Comparison of ENCODE assay signal across 8 mouse cellular contexts in genomic region chr17:56625495-56625894, GRCm38 (mm10). TPM values are rescaled to one million over a fixed set of nuclear protein-coding genes. Genes with fewer than 3 reads are reported as not detected.
DNase-seq lines count a peak whose midpoint lies in the region; ATAC-seq and TF ChIP-seq lines count a peak whose summit lies in the region.

No protein-coding gene starts in this region.

- H3K9ac ChIP-seq in CH12.LX (ENCODE audit: insufficient read depth, low read depth) = peak overlapping the region; percentile 86
- 0 out of 2 replicates have a peak overlapping the region, but pooled peaks have one; percentile 10 for H3K9ac ChIP-seq in forebrain, embryonic 15.5 days (replicated peaks)
- H3K9ac ChIP-seq in liver, postnatal 0 days (replicated peaks) = peak overlapping the region; percentile 86; the same call in 1 of the 2 replicates

- H3K27ac ChIP-seq in gastrocnemius, adult 2 months = no peak overlapping the region
- no peak overlapping the region; the same call in 1 of the 2 replicates for H3K27ac ChIP-seq in CH12.LX (ENCODE audit: insufficient read depth, low read depth)
- H3K27ac ChIP-seq in forebrain, embryonic 15.5 days (replicated peaks) = no peak overlapping the region
- H3K27ac ChIP-seq in liver, postnatal 0 days (ENCODE audit: low read depth) = no peak overlapping the region

- TF ChIP-seq EP300 in CH12.LX (IDR thresholded peaks at IDR 0.05; ENCODE audit: low read length) = no peak
- no peak for TF ChIP-seq EP300 in liver, postnatal 0 days (IDR thresholded peaks at IDR 0.05; ENCODE audit: low read depth)

- WGBS in forebrain, embryonic 15.5 days = 83% methylated on average over 3 of the region's 3 CpGs
- 45% methylated on average over 3 of the region's 3 CpGs for WGBS in liver, postnatal 0 days (ENCODE audit: insufficient replicate concordance)

- no peak for TF ChIP-seq POLR2A in CH12.LX (IDR thresholded peaks at IDR 0.05; ENCODE audit: low read depth, low read length)

- H3K79me2 ChIP-seq in CH12.LX (replicated peaks; ENCODE audit: control insufficient read depth, extremely low read depth, insufficient read depth, poor library complexity, severe bottlenecking) = peaks cover 41% of the 10 kb centered on the region

- intact Hi-C loops in gastrocnemius, adult 2 months (cut with DNase I) = loop anchor here (5.0 kb wide), 1 partner anchor 47 kb away; the partner anchor contains the start of gene Ranbp3
- intact Hi-C loops in gastrocnemius, postnatal 36 days (cut with DNase I) = loop anchor here (5.0 to 10.0 kb wide), 2 partner anchors 132 to 369 kb away; partner anchors contain the start of genes Alkbh7, Clpp and Nrtn
- intact Hi-C loops in left cerebral cortex, postnatal 14 days (cut with DNase I) = no loop called here

- no peaks in the 10 kb centered on the region for H3K9me3 ChIP-seq in CH12.LX (replicated peaks; ENCODE audit: low read length)
- no peaks in the 10 kb centered on the region for H3K9me3 ChIP-seq in forebrain, embryonic 15.5 days
- H3K9me3 ChIP-seq in liver, postnatal 0 days (ENCODE audit: low read length) = no peaks in the 10 kb centered on the region

- no peak for ATAC-seq in forebrain, embryonic 15.5 days (replicated peaks)
- no peak for ATAC-seq in liver, postnatal 0 days
- no peak for ATAC-seq in activated CD4-positive, CD25-positive, alpha-beta regulatory T cell, adult 4 months

- H3K4me2 ChIP-seq in CH12.LX (ENCODE audit: insufficient read depth, low read depth, poor library complexity, severe bottlenecking) = peak overlapping the region; percentile 84
- peak overlapping the region; percentile 89; the same call in 1 of the 2 replicates for H3K4me2 ChIP-seq in forebrain, embryonic 15.5 days (replicated peaks)
- H3K4me2 ChIP-seq in liver, postnatal 0 days (ENCODE audit: low read depth, low read length) = peak overlapping the region; percentile 94

- in situ Hi-C loops in CH12.LX (cut with MboI; ENCODE audit: low pct_ligation_motif_present, low pct_unique_long_range_greater_than_20kb, low sequenced_read_pairs) = no loop called here

- no peaks in the 10 kb centered on the region for H3K27me3 ChIP-seq in CH12.LX (replicated peaks)
- peaks cover 3% of the 10 kb centered on the region; the same call in 1 of the 2 replicates for H3K27me3 ChIP-seq in forebrain, embryonic 15.5 days
- no peaks in the 10 kb centered on the region for H3K27me3 ChIP-seq in liver, postnatal 0 days (ENCODE audit: insufficient read depth, low read length)

- TF ChIP-seq RAD21 in CH12.LX (IDR thresholded peaks at IDR 0.05; ENCODE audit: low read depth, low read length) = no peak

- H3K36me3 ChIP-seq in CH12.LX (replicated peaks in 1 of 2; ENCODE audit: control insufficient read depth in 1 of 2, insufficient read depth in 1 of 2, low read length in 1 of 2) = peaks cover 39 to 49% of the 10 kb centered on the region in 2 experiments
- H3K36me3 ChIP-seq in forebrain, embryonic 15.5 days = peaks cover 25% of the 10 kb centered on the region
- H3K36me3 ChIP-seq in liver, postnatal 0 days (replicated peaks; ENCODE audit: insufficient read depth, low read length) = peaks cover 18% of the 10 kb centered on the region

- dilution Hi-C loops in CH12.LX (cut with MboI; ENCODE audit: extremely low pct_ligation_motif_present, extremely low pct_unique_long_range_greater_than_20kb, low sequenced_read_pairs) = no loop called here

- no peak for DNase-seq in gastrocnemius, adult 2 months
- no peak for DNase-seq in gastrocnemius, postnatal 36 days
- no peak for DNase-seq in CH12.LX (ENCODE audit: extremely low read depth)
- DNase-seq in liver, postnatal 0 days = no peak
- no peak for DNase-seq in right cerebral cortex, postnatal 36 days (ENCODE audit: low spot score in 2 of 2)
- no peak for DNase-seq in left cerebral cortex, postnatal 14 days (ENCODE audit: low spot score in 2 of 2)

- H3K4me1 ChIP-seq in CH12.LX (ENCODE audit: control insufficient read depth in 1 of 2, insufficient read depth in 2 of 2) = peaks cover 16 to 39% of the 10 kb centered on the region in 2 experiments
- H3K4me1 ChIP-seq in forebrain, embryonic 15.5 days = peaks cover 28% of the 10 kb centered on the region
- H3K4me1 ChIP-seq in liver, postnatal 0 days (ENCODE audit: insufficient read depth) = peaks cover 23% of the 10 kb centered on the region

- no peak for TF ChIP-seq CTCF in gastrocnemius, adult 2 months (IDR thresholded peaks at IDR 0.05)
- no peak for TF ChIP-seq CTCF in CH12.LX (conservative IDR thresholded peaks at IDR 0.05 in 1 of 2, IDR thresholded peaks at IDR 0.05 in 1 of 2; ENCODE audit: low read depth in 2 of 2, low read length in 2 of 2)
- no peak for TF ChIP-seq CTCF in liver, postnatal 0 days (IDR thresholded peaks at IDR 0.05; ENCODE audit: low read depth)

- H3K4me3 ChIP-seq in gastrocnemius, adult 2 months = peak overlapping the region; percentile 90; the same call in 1 of the 2 replicates
- peak overlapping the region; percentile 47 to 94 (median 64) for H3K4me3 ChIP-seq in CH12.LX (replicated peaks in 1 of 3; ENCODE audit: low read depth in 2 of 3, low read length in 2 of 3, poor library complexity in 1 of 3)
- peak overlapping the region; percentile 79; the same call in 1 of the 2 replicates for H3K4me3 ChIP-seq in forebrain, embryonic 15.5 days
- peak overlapping the region; percentile 85 for H3K4me3 ChIP-seq in liver, postnatal 0 days (ENCODE audit: low read depth, low read length)

TF ChIP-seq in CH12.LX, 34 proteins besides CTCF, POLR2A, EP300 and RAD21 (continues in another document):
- TF ChIP-seq UBTF (IDR thresholded peaks at IDR 0.05; ENCODE audit: low read depth, low read length) (no peak), NRF1 (IDR thresholded peaks at IDR 0.05; ENCODE audit: low read depth, low read length) (no peak), ETS1 (conservative IDR thresholded peaks at IDR 0.05; ENCODE audit: low read depth, low read length) (no peak), SIN3A (IDR thresholded peaks at IDR 0.05; ENCODE audit: low read length) (0 out of 2 replicates have a peak, but pooled peaks have one; percentile 12), NELFE (IDR thresholded peaks at IDR 0.05; ENCODE audit: low read depth, low read length) (no peak), ZKSCAN1 (IDR thresholded peaks at IDR 0.05; ENCODE audit: borderline replicate concordance, low read depth, low read length) (no peak)

RNA-seq across cellular contexts. Expression of gene Lonp1, which starts 1.2 kb away (rescaled TPM):
- 10 to 100 TPM; 60.4 to 71.8 TPM for total RNA-seq in gastrocnemius, adult 2 months (2021)
- total RNA-seq in gastrocnemius, postnatal 36 days (2021) = 10 to 100 TPM; 60.6 to 62.6 TPM
- 115 and 151 TPM in 2 replicates for total RNA-seq in CH12.LX (2012; rRNA removed)
- total RNA-seq in CH12.LX (2014; rRNA removed) = 65.4 and 69.6 TPM in 2 replicates
- 99.4 and 112 TPM in 2 replicates for polyA plus RNA-seq in CH12.LX (2012; ENCODE audit: insufficient read length, low read depth)
- 47.7 and 49.9 TPM in 2 replicates for polyA plus RNA-seq in forebrain, embryonic 15.5 days (2015; fragmentation: Nextera tagmentation; extraction: Ambion mirVana)
- polyA plus RNA-seq in liver, postnatal 0 days (2015; fragmentation: Nextera tagmentation; extraction: Ambion mirVana) = 29.8 and 31.9 TPM in 2 replicates
- 1 to 10 TPM; 7.0 to 8.0 TPM for polyA plus RNA-seq in activated CD4-positive, CD25-positive, alpha-beta regulatory T cell, adult 4 months (2017; shearing (Covaris generic))
- 10 to 100 TPM; 65.6 to 66.7 TPM for total RNA-seq in left cerebral cortex, postnatal 14 days (2021)

RNA-seq across cellular contexts. Expression of gene Catsperd, which starts 2.4 kb away (rescaled TPM):
- total RNA-seq in gastrocnemius, adult 2 months (2021) = under 1 TPM in 1 of 2 experiments, not detected in 1; 0.11 TPM
- total RNA-seq in gastrocnemius, postnatal 36 days (2021) = under 1 TPM in 1 of 2 experiments, not detected in 1; 0.15 TPM
- total RNA-seq in CH12.LX (2012; rRNA removed) = 0.21 and 0.25 TPM in 2 replicates
- 0.16 and 0.49 TPM in 2 replicates for total RNA-seq in CH12.LX (2014; rRNA removed)
- polyA plus RNA-seq in CH12.LX (2012; ENCODE audit: insufficient read length, low read depth) = 0.36 and 0.45 TPM in 2 replicates
- 0.98 and 1.1 TPM in 2 replicates for polyA plus RNA-seq in forebrain, embryonic 15.5 days (2015; fragmentation: Nextera tagmentation; extraction: Ambion mirVana)
- polyA plus RNA-seq in liver, postnatal 0 days (2015; fragmentation: Nextera tagmentation; extraction: Ambion mirVana) = 0.33 and 0.60 TPM in 2 replicates
- 1 to 10 TPM in 1 of 2 experiments, under 1 TPM in 1; 0.87 to 1.0 TPM for polyA plus RNA-seq in activated CD4-positive, CD25-positive, alpha-beta regulatory T cell, adult 4 months (2017; shearing (Covaris generic))
- total RNA-seq in left cerebral cortex, postnatal 14 days (2021) = under 1 TPM; 0.49 to 0.62 TPM

RNA-seq across cellular contexts. Expression of gene Rpl36, which starts 12.3 kb away (rescaled TPM):
- 100 to 1,000 TPM; 589 to 687 TPM for total RNA-seq in gastrocnemius, adult 2 months (2021)
- 100 to 1,000 TPM; 482 to 579 TPM for total RNA-seq in gastrocnemius, postnatal 36 days (2021)
- total RNA-seq in CH12.LX (2012; rRNA removed) (4,187 and 4,995 TPM in 2 replicates), CH12.LX (2014; rRNA removed) (1,342 and 1,734 TPM in 2 replicates)
- 1,364 and 1,412 TPM in 2 replicates for polyA plus RNA-seq in CH12.LX (2012; ENCODE audit: insufficient read length, low read depth)
- 1,126 and 1,235 TPM in 2 replicates for polyA plus RNA-seq in forebrain, embryonic 15.5 days (2015; fragmentation: Nextera tagmentation; extraction: Ambion mirVana)
- 1,436 and 1,479 TPM in 2 replicates for polyA plus RNA-seq in liver, postnatal 0 days (2015; fragmentation: Nextera tagmentation; extraction: Ambion mirVana)
- polyA plus RNA-seq in activated CD4-positive, CD25-positive, alpha-beta regulatory T cell, adult 4 months (2017; shearing (Covaris generic)) = 1,000 to 10,000 TPM; 4,432 to 4,869 TPM
- 100 to 1,000 TPM; 342 to 390 TPM for total RNA-seq in left cerebral cortex, postnatal 14 days (2021)

RNA-seq across cellular contexts. Expression of gene 2410015M20Rik, which starts 15.9 kb away (rescaled TPM):
- 100 to 1,000 TPM; 107 to 167 TPM for total RNA-seq in gastrocnemius, adult 2 months (2021)
- total RNA-seq in gastrocnemius, postnatal 36 days (2021) = 100 to 1,000 TPM; 130 to 135 TPM
- total RNA-seq in CH12.LX (2012; rRNA removed) (249 and 272 TPM in 2 replicates), CH12.LX (2014; rRNA removed) (154 TPM in 2 replicates)
- polyA plus RNA-seq in CH12.LX (2012; ENCODE audit: insufficient read length, low read depth) = 178 and 202 TPM in 2 replicates
- polyA plus RNA-seq in forebrain, embryonic 15.5 days (2015; fragmentation: Nextera tagmentation; extraction: Ambion mirVana) = 194 and 210 TPM in 2 replicates
- 259 and 260 TPM in 2 replicates for polyA plus RNA-seq in liver, postnatal 0 days (2015; fragmentation: Nextera tagmentation; extraction: Ambion mirVana)
- 100 to 1,000 TPM; 272 to 317 TPM for polyA plus RNA-seq in activated CD4-positive, CD25-positive, alpha-beta regulatory T cell, adult 4 months (2017; shearing (Covaris generic))
- total RNA-seq in left cerebral cortex, postnatal 14 days (2021) = 100 to 1,000 TPM; 168 to 176 TPM

RNA-seq across cellular contexts. Expression of gene Safb, which starts 40.9 kb away (rescaled TPM):
- 10 to 100 TPM; 43.0 to 46.7 TPM for total RNA-seq in gastrocnemius, adult 2 months (2021)
- total RNA-seq in gastrocnemius, postnatal 36 days (2021) = 10 to 100 TPM; 35.9 to 39.7 TPM
- total RNA-seq in CH12.LX (2012; rRNA removed) = 75.9 and 88.5 TPM in 2 replicates
- total RNA-seq in CH12.LX (2014; rRNA removed) = 19.7 and 25.4 TPM in 2 replicates
- polyA plus RNA-seq in CH12.LX (2012; ENCODE audit: insufficient read length, low read depth) = 135 and 142 TPM in 2 replicates
- 125 and 132 TPM in 2 replicates for polyA plus RNA-seq in forebrain, embryonic 15.5 days (2015; fragmentation: Nextera tagmentation; extraction: Ambion mirVana)
- polyA plus RNA-seq in liver, postnatal 0 days (2015; fragmentation: Nextera tagmentation; extraction: Ambion mirVana) = 27.0 and 28.4 TPM in 2 replicates
- polyA plus RNA-seq in activated CD4-positive, CD25-positive, alpha-beta regulatory T cell, adult 4 months (2017; shearing (Covaris generic)) = 10 to 100 TPM; 34.0 to 45.4 TPM
- 100 to 1,000 TPM; 136 to 137 TPM for total RNA-seq in left cerebral cortex, postnatal 14 days (2021)

Comparison
In these comparisons a context has a peak if more than half of its experiments do, and no peak if none do; other contexts are left out.
1. H3K9ac ChIP-seq: peak in every context shown above with its lines; median percentile 86 in CH12.LX; 86 in liver, postnatal 0 days; 10 in forebrain, embryonic 15.5 days.